Mouse (Mus musculus) fat pad, adult 2 months (tissue): ENCODE measurements around the gene Psap.

Experiments
- DNase-seq: peaks from one replicate; pipeline ENCODE4 v3.0.0-alpha.2; 2011; ENCODE audit warnings: low read depth, low spot score; ENCODE audit errors: extremely low read depth

Gene Psap

GRCm38 (mm10) chr10:60286546-60286945 lies 9.1 kb downstream of the Psap start:
- DNase-seq: no peak

GRCm38 (mm10) chr10:60287161-60287560 lies 9.7 kb downstream of the Psap start:
- no peak for DNase-seq

GRCm38 (mm10) chr10:60287726-60288125 lies 10.3 kb downstream of the Psap start:
- DNase-seq: no peak

- no peak for DNase-seq
Measured at GRCm38 (mm10) chr10:60289216-60289615, 11.8 kb downstream of the Psap start.

GRCm38 (mm10) chr10:60290026-60290738 lies 12.8 kb downstream of the Psap start:
- DNase-seq: no peak

GRCm38 (mm10) chr10:60290739-60291110 lies 13.3 kb downstream of the Psap start:
- DNase-seq: no peak

GRCm38 (mm10) chr10:60292209-60292608 lies 14.8 kb downstream of the Psap start:
- no peak for DNase-seq

GRCm38 (mm10) chr10:60294621-60295020 lies 17.2 kb downstream of the Psap start:
- DNase-seq: no peak

GRCm38 (mm10) chr10:60295356-60295755 lies 17.9 kb downstream of the Psap start:
- DNase-seq: no peak

- peak; percentile 88 for DNase-seq
Measured at GRCm38 (mm10) chr10:60296027-60296426, 18.6 kb downstream of the Psap start.

GRCm38 (mm10) chr10:60299636-60300035 lies 22.2 kb downstream of the Psap start:
- no peak for DNase-seq

GRCm38 (mm10) chr10:60303419-60303818 lies 26.0 kb downstream of the Psap start:
- DNase-seq: no peak

GRCm38 (mm10) chr10:60304854-60305628 lies 27.6 kb downstream of the Psap start:
- DNase-seq: no peak

- DNase-seq: no peak
Measured at GRCm38 (mm10) chr10:60310629-60311028, 33.2 kb downstream of the Psap start.

GRCm38 (mm10) chr10:60313606-60314005 lies 36.2 kb downstream of the Psap start:
- no peak for DNase-seq

GRCm38 (mm10) chr10:60316166-60316565 lies 38.7 kb downstream of the Psap start:
- no peak for DNase-seq

GRCm38 (mm10) chr10:60328963-60329650 lies 51.7 kb downstream of the Psap start:
- no peak for DNase-seq

GRCm38 (mm10) chr10:60334583-60334982 lies 57.2 kb downstream of the Psap start:
- no peak for DNase-seq

- no peak for DNase-seq
Measured at GRCm38 (mm10) chr10:60335021-60335420, 57.6 kb downstream of the Psap start.

- no peak for DNase-seq
Measured at GRCm38 (mm10) chr10:60341528-60341927, 64.1 kb downstream of the Psap start.

GRCm38 (mm10) chr10:60344111-60344510 lies 66.7 kb downstream of the Psap start:
- no peak for DNase-seq

- DNase-seq: no peak
Measured at GRCm38 (mm10) chr10:60346056-60346455, 68.6 kb downstream of the Psap start.
